Mouse (Mus musculus) heart, adult 18-20 months (tissue): ENCODE results near the gene Gatad2a. TPM values are rescaled to one million over a fixed set of nuclear protein-coding genes. Genes with fewer than 3 reads are reported as not detected.
A peak's percentile ranks its signal among the peaks of the same experiment; 100 is the strongest.

Experiments
- DNase-seq, 2 experiments: peaks; one replicate each; pipeline ENCODE4 v3.0.0; 2021 to 2022; ENCODE audit warnings: mixed read lengths in 1 of 2
- total RNA-seq, 2 experiments: library from RNA; stranded (reverse); gene quantifications; 2 replicates each; pipeline ENCODE4 v1.2.3; 2021

Gene Gatad2a
- total RNA-seq, 2 experiments from 2014 or later = 30.6 to 32.7 TPM

DNA sequence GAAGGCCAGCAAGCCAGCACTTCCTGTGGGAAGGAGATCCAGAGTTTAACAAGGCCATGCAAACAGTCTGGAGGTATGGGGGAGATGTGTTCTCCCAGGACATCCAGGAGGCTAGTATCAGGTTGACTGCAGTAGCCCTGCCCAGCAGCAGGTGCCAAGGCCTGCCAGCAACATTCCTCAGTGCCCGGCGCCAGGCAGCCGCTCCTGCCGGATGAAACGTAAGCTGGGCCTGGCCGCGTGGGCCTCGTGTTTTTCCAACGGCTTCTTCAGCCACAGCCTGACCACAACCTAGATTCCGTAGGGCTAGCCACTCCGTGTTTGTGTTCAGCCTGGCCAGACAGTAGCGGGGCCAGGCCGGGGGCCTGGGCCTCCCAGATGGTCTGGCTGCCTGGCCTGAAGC, 121.5 kb downstream of the Gatad2a start:
- no peak for DNase-seq

- peak in 1 of 2 experiments; percentile 87 for DNase-seq
Observed at GRCm38 (mm10) chr8:69874155-69874554, 122.0 kb downstream of the Gatad2a start.

DNA sequence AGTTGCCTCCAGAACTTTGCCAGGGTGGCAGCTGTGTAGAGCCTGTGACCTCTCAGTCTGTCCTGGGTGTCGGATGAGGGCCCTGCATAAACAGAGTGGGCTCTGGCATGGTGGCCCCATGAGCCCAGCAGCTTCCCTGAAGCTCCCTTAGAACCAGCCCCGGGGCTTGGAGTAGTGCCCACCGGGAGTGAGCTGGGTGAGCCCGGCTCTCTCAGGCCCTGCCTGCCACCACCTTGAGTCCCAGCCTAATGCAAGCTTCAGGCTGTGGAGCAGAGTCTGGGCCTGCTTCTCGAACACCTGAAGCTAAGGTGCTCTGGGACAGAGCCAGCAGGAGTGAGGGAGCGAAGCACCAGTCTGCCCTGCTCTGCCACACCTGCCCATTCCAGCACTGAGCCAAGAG, 125.3 kb downstream of the Gatad2a start:
- no peak for DNase-seq

- DNase-seq = no peak
Observed at GRCm38 (mm10) chr8:69870003-69870765, 126.0 kb downstream of the Gatad2a start.

DNA sequence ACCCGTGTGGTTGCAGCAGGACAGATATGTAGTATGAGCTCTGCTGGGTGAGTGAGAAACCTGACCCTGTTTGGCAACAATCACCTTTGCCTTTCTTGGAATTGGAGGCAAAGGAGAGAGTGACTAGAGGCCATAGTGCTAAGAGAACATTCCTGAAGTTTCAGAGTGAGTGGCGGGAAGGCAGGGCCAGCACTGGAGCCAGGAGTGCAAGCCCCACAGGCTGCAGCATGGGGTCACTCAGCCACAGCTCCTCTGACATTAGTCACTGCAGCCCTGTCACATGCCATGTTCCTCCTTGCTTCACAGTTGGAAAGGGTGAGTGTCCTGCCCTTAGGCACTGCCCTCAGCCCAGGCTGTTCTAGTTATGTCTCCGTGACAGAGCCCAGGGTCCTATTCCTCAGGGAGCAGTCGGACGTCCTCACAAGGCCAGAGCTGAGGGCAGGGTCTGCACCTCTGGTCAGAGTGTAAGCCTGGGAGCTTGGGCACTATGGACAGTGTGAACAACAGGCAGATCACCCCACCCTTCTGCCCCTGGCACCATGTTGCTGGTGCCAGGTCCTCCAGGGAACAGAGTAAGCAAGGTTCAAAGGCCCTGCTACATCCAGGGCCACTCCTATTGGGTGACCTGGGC, 128.4 kb downstream of the Gatad2a start:
- DNase-seq = no peak

- no peak for DNase-seq
Observed at GRCm38 (mm10) chr8:69864180-69864579, 132.0 kb downstream of the Gatad2a start.

DNA sequence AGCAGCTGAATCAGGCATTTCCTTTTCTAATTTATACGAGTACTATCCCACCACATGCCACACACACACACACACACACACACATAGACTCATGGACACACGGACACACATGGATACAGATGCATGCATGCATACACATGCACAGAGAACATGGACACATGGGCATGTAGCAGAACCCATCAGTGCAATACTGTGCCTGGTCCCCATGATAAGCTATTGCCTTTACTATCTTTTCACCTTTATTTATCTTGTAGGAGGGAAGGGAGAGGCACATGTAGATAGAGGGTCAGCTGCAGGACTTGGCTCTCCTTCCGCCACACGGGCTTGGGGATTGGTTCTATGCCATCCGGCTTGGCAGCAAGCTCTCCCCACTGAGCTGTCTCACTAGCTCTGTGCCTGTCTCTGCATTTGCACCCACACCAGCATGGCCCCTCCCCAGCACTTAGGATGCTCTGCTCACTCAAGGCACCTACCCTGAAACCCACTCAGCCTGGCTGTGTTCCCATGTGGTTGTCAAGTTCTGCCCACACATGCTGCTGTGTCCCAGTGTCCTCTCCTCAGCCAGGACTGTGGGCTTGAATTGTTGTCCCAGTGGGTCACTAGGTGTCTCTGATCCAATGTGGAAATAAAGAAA, 132.7 kb downstream of the Gatad2a start:
- peak in 1 of 2 experiments; percentile 31 for DNase-seq

GRCm38 (mm10) chr8:69861251-69861650, 134.9 kb downstream of the Gatad2a start:
- no peak for DNase-seq

GRCm38 (mm10) chr8:69860807-69861206, 135.4 kb downstream of the Gatad2a start:
- no peak for DNase-seq

Other genes with a start within 250 kb of the Gatad2a start
- gene Zfp963, start 246.4 kb downstream of the Gatad2a start, total RNA-seq = 1 to 10 TPM; 2.9 to 3.0 TPM
- gene Gm20422, start 221.5 kb downstream of the Gatad2a start, total RNA-seq = 1 to 10 TPM; 1.7 to 4.0 TPM
- gene Atp13a1, start 205.2 kb downstream of the Gatad2a start, total RNA-seq = 10 to 100 TPM; 12.5 to 12.9 TPM
- gene Zfp866, start 205.2 kb downstream of the Gatad2a start, total RNA-seq = 10 to 100 TPM; 15.1 to 17.6 TPM
- gene Gmip, start 187.7 kb downstream of the Gatad2a start, total RNA-seq = 1 to 10 TPM; 4.2 to 7.4 TPM
- gene Lpar2, start 174.0 kb downstream of the Gatad2a start, total RNA-seq = under 1 TPM; 0.12 to 0.33 TPM
- gene Pbx4, start 163.9 kb downstream of the Gatad2a start, total RNA-seq = not detected
- gene Cilp2, start 108.7 kb downstream of the Gatad2a start, total RNA-seq = 1 to 10 TPM; 1.2 to 1.4 TPM
- gene Tssk6, start 94.2 kb downstream of the Gatad2a start, total RNA-seq = under 1 TPM in 1 of 2 experiments, not detected in 1; 0.25 TPM
- gene Ndufa13, start 93.8 kb downstream of the Gatad2a start, total RNA-seq = 100 to 1,000 TPM; 455 to 494 TPM
- gene Yjefn3, start 93.7 kb downstream of the Gatad2a start, total RNA-seq = 10 to 100 TPM; 13.7 to 14.2 TPM
- gene Mau2, start 46.4 kb upstream of the Gatad2a start, total RNA-seq = 10 to 100 TPM; 30.7 to 32.2 TPM
- 10 to 100 TPM; 15.8 to 17.6 TPM for gene Sugp1, start 46.4 kb upstream of the Gatad2a start, total RNA-seq
- 1 to 10 TPM in 1 of 2 experiments, under 1 TPM in 1; 0.52 to 1.4 TPM for gene Tm6sf2, start 76.5 kb upstream of the Gatad2a start, total RNA-seq
- gene Hapln4, start 87.1 kb upstream of the Gatad2a start, total RNA-seq = under 1 TPM in 1 of 2 experiments, not detected in 1; 0.08 TPM
- under 1 TPM in 1 of 2 experiments, not detected in 1; 0.03 TPM for gene Ncan, start 124.5 kb upstream of the Gatad2a start, total RNA-seq
- gene Nr2c2ap, start 134.9 kb upstream of the Gatad2a start, total RNA-seq = 1 to 10 TPM; 7.5 to 7.9 TPM
- gene Rfxank, start 142.8 kb upstream of the Gatad2a start, total RNA-seq = 10 to 100 TPM; 19.8 to 19.9 TPM
- 10 to 100 TPM; 17.6 to 28.5 TPM for gene Borcs8, start 143.1 kb upstream of the Gatad2a start, total RNA-seq
- under 1 TPM in 1 of 2 experiments, not detected in 1; 0.31 TPM for gene Mef2b, start 143.3 kb upstream of the Gatad2a start, total RNA-seq
- 100 to 1,000 TPM in 1 of 2 experiments, 10 to 100 TPM in 1; 90.1 to 101 TPM for gene Tmem161a, start 176.0 kb upstream of the Gatad2a start, total RNA-seq
- gene Slc25a42, start 215.9 kb upstream of the Gatad2a start, total RNA-seq = 10 to 100 TPM; 53.5 to 54.8 TPM
- 10 to 100 TPM; 37.3 to 39.1 TPM for gene Sugp2, start 237.8 kb upstream of the Gatad2a start, total RNA-seq
- 1 to 10 TPM; 6.8 to 7.8 TPM for gene Armc6, start 238.1 kb upstream of the Gatad2a start, total RNA-seq